Mouse (Mus musculus): ENCODE measurements around the gene Adgrl1. TPM values are rescaled to one million over a fixed set of nuclear protein-coding genes. Genes with fewer than 3 reads are reported as not detected.

Adgrl1 gene
- polyA plus RNA-seq, 1 experiment from 2014 or later = 13.9 TPM

- H3K9me3 ChIP-seq = no peaks in the 10 kb centered on the region
- H3K27ac ChIP-seq (replicated peaks) = 0 out of 2 replicates have a peak overlapping the region, but pooled peaks have one; percentile 20
- no peaks in the 10 kb centered on the region for H3K27me3 ChIP-seq (replicated peaks; ENCODE audit: low read depth, poor library complexity, severe bottlenecking)
- H3K4me3 ChIP-seq = no peak overlapping the region
- H3K4me1 ChIP-seq = peaks cover 46% of the 10 kb centered on the region
- DNase-seq (ENCODE audit: low spot score) = no peak
- WGBS = 61% methylated on average over 8 of the region's 8 CpGs
- H3K36me3 ChIP-seq (replicated peaks) = peaks cover 42% of the 10 kb centered on the region
These were observed 9.4 kb downstream of the Adgrl1 start for GRCm38 (mm10) chr8:83909311-83909710.

- H3K36me3 ChIP-seq (replicated peaks) = peaks cover 40% of the 10 kb centered on the region
- H3K27me3 ChIP-seq (replicated peaks; ENCODE audit: low read depth, poor library complexity, severe bottlenecking) = no peaks in the 10 kb centered on the region
- no peak for DNase-seq (ENCODE audit: low spot score)
- H3K4me3 ChIP-seq = no peak overlapping the region
- WGBS = 81% methylated on average over 5 of the region's 5 CpGs
- peaks cover 44% of the 10 kb centered on the region for H3K4me1 ChIP-seq
- no peaks in the 10 kb centered on the region for H3K9me3 ChIP-seq
- 0 out of 2 replicates have a peak overlapping the region, but pooled peaks have one; percentile 21 for H3K27ac ChIP-seq (replicated peaks)
These were observed 12.2 kb downstream of the Adgrl1 start for GRCm38 (mm10) chr8:83911809-83912731.

- no peaks in the 10 kb centered on the region for H3K27me3 ChIP-seq (replicated peaks; ENCODE audit: low read depth, poor library complexity, severe bottlenecking)
- peaks cover 32% of the 10 kb centered on the region for H3K4me1 ChIP-seq
- H3K27ac ChIP-seq (replicated peaks) = no peak overlapping the region
- H3K4me3 ChIP-seq = no peak overlapping the region
- peaks cover 48% of the 10 kb centered on the region for H3K36me3 ChIP-seq (replicated peaks)
- WGBS = 89% methylated on average over 3 of the region's 3 CpGs
- H3K9me3 ChIP-seq = no peaks in the 10 kb centered on the region
- DNase-seq (ENCODE audit: low spot score) = no peak
These were observed 14.3 kb downstream of the Adgrl1 start for GRCm38 (mm10) chr8:83914232-83914631.

- Histone ChIP-seq H3K36me3 (replicated peaks) (peaks cover 49% of the 10 kb centered on the region), H3K27me3 (replicated peaks; ENCODE audit: low read depth, poor library complexity, severe bottlenecking) (no peaks in the 10 kb centered on the region), H3K4me1 (peaks cover 26% of the 10 kb centered on the region), H3K27ac (replicated peaks) (peak overlapping the region; percentile 5; the same call in 1 of the 2 replicates), H3K4me3 (no peak overlapping the region), H3K9me3 (no peaks in the 10 kb centered on the region)
- WGBS = 65% methylated on average over 5 of the region's 5 CpGs
- DNase-seq (ENCODE audit: low spot score) = no peak
These were observed 15.0 kb downstream of the Adgrl1 start for GRCm38 (mm10) chr8:83914860-83915259.

GRCm38 (mm10) chr8:83916015-83916414 lies 16.1 kb downstream of the Adgrl1 start:
- DNase-seq (ENCODE audit: low spot score) = no peak
- no peaks in the 10 kb centered on the region for H3K9me3 ChIP-seq
- H3K36me3 ChIP-seq (replicated peaks) = peaks cover 57% of the 10 kb centered on the region
- no peak overlapping the region for H3K27ac ChIP-seq (replicated peaks)
- H3K27me3 ChIP-seq (replicated peaks; ENCODE audit: low read depth, poor library complexity, severe bottlenecking) = no peaks in the 10 kb centered on the region
- H3K4me3 ChIP-seq = no peak overlapping the region
- WGBS = 77% methylated on average over 5 of the region's 5 CpGs
- peaks cover 22% of the 10 kb centered on the region for H3K4me1 ChIP-seq

- Histone ChIP-seq H3K36me3 (replicated peaks) (peaks cover 63% of the 10 kb centered on the region), H3K4me3 (no peak overlapping the region), H3K9me3 (no peaks in the 10 kb centered on the region), H3K27me3 (replicated peaks; ENCODE audit: low read depth, poor library complexity, severe bottlenecking) (no peaks in the 10 kb centered on the region), H3K4me1 (peaks cover 17% of the 10 kb centered on the region), H3K27ac (replicated peaks) (no peak overlapping the region)
- WGBS = 86% methylated on average over 6 of the region's 6 CpGs
- no peak for DNase-seq (ENCODE audit: low spot score)
These were observed 17.7 kb downstream of the Adgrl1 start for GRCm38 (mm10) chr8:83917566-83917965.

- Histone ChIP-seq H3K9me3 (no peaks in the 10 kb centered on the region), H3K4me1 (no peaks in the 10 kb centered on the region), H3K27me3 (replicated peaks; ENCODE audit: low read depth, poor library complexity, severe bottlenecking) (no peaks in the 10 kb centered on the region), H3K4me3 (no peak overlapping the region), H3K36me3 (replicated peaks) (peaks cover 87% of the 10 kb centered on the region), H3K27ac (replicated peaks) (no peak overlapping the region)
- 75% methylated on average over 3 of the region's 3 CpGs for WGBS
- peak; percentile 79 for DNase-seq (ENCODE audit: low spot score)
These were observed 21.7 kb downstream of the Adgrl1 start for GRCm38 (mm10) chr8:83921558-83921957.

GRCm38 (mm10) chr8:83922727-83923126 lies 22.8 kb downstream of the Adgrl1 start:
- Histone ChIP-seq H3K4me1 (no peaks in the 10 kb centered on the region), H3K9me3 (no peaks in the 10 kb centered on the region), H3K27ac (replicated peaks) (no peak overlapping the region), H3K4me3 (no peak overlapping the region), H3K36me3 (replicated peaks) (peaks cover 91% of the 10 kb centered on the region), H3K27me3 (replicated peaks; ENCODE audit: low read depth, poor library complexity, severe bottlenecking) (no peaks in the 10 kb centered on the region)
- WGBS = 89% methylated on average over 8 of the region's 8 CpGs
- DNase-seq (ENCODE audit: low spot score) = no peak

- DNase-seq (ENCODE audit: low spot score) = no peak
- 86% methylated on average over 5 of the region's 5 CpGs for WGBS
- Histone ChIP-seq H3K4me1 (no peaks in the 10 kb centered on the region), H3K36me3 (replicated peaks) (peaks cover 95% of the 10 kb centered on the region), H3K4me3 (no peak overlapping the region), H3K27ac (replicated peaks) (no peak overlapping the region), H3K27me3 (replicated peaks; ENCODE audit: low read depth, poor library complexity, severe bottlenecking) (no peaks in the 10 kb centered on the region), H3K9me3 (no peaks in the 10 kb centered on the region)
These were observed 24.7 kb downstream of the Adgrl1 start for GRCm38 (mm10) chr8:83924585-83924984.

- Histone ChIP-seq H3K9me3 (no peaks in the 10 kb centered on the region), H3K27ac (replicated peaks) (no peak overlapping the region), H3K36me3 (replicated peaks) (peaks cover 95% of the 10 kb centered on the region), H3K27me3 (replicated peaks; ENCODE audit: low read depth, poor library complexity, severe bottlenecking) (no peaks in the 10 kb centered on the region), H3K4me1 (no peaks in the 10 kb centered on the region), H3K4me3 (no peak overlapping the region)
- no peak for DNase-seq (ENCODE audit: low spot score)
- WGBS = 70% methylated on average over 7 of the region's 7 CpGs
These were observed 26.4 kb downstream of the Adgrl1 start for GRCm38 (mm10) chr8:83926266-83926665.

- peaks cover 100% of the 10 kb centered on the region for H3K36me3 ChIP-seq (replicated peaks)
- H3K27me3 ChIP-seq (replicated peaks; ENCODE audit: low read depth, poor library complexity, severe bottlenecking) = no peaks in the 10 kb centered on the region
- DNase-seq (ENCODE audit: low spot score) = no peak
- 87% methylated on average over 5 of the region's 5 CpGs for WGBS
- no peak overlapping the region for H3K4me3 ChIP-seq
- no peaks in the 10 kb centered on the region for H3K9me3 ChIP-seq
- no peaks in the 10 kb centered on the region for H3K4me1 ChIP-seq
- H3K27ac ChIP-seq (replicated peaks) = no peak overlapping the region
These were observed 34.3 kb downstream of the Adgrl1 start for GRCm38 (mm10) chr8:83934222-83934621.

- WGBS = 76% methylated on average over 2 of the region's 2 CpGs
- H3K4me3 ChIP-seq = no peak overlapping the region
- peaks cover 100% of the 10 kb centered on the region for H3K36me3 ChIP-seq (replicated peaks)
- H3K4me1 ChIP-seq = no peaks in the 10 kb centered on the region
- H3K27ac ChIP-seq (replicated peaks) = no peak overlapping the region
- H3K27me3 ChIP-seq (replicated peaks; ENCODE audit: low read depth, poor library complexity, severe bottlenecking) = no peaks in the 10 kb centered on the region
- DNase-seq (ENCODE audit: low spot score) = no peak
- H3K9me3 ChIP-seq = no peaks in the 10 kb centered on the region
These were observed 35.1 kb downstream of the Adgrl1 start for GRCm38 (mm10) chr8:83934994-83935393.

GRCm38 (mm10) chr8:83935435-83935834 lies 35.5 kb downstream of the Adgrl1 start:
- Histone ChIP-seq H3K9me3 (no peaks in the 10 kb centered on the region), H3K4me1 (no peaks in the 10 kb centered on the region), H3K27me3 (replicated peaks; ENCODE audit: low read depth, poor library complexity, severe bottlenecking) (no peaks in the 10 kb centered on the region), H3K36me3 (replicated peaks) (peaks cover 100% of the 10 kb centered on the region), H3K4me3 (no peak overlapping the region), H3K27ac (replicated peaks) (no peak overlapping the region)
- DNase-seq (ENCODE audit: low spot score) = no peak
- WGBS = 91% methylated on average over 8 of the region's 8 CpGs
